Mouse (Mus musculus): Measurements from ENCODE around the gene Hsd17b14.

Gene Hsd17b14

DNA sequence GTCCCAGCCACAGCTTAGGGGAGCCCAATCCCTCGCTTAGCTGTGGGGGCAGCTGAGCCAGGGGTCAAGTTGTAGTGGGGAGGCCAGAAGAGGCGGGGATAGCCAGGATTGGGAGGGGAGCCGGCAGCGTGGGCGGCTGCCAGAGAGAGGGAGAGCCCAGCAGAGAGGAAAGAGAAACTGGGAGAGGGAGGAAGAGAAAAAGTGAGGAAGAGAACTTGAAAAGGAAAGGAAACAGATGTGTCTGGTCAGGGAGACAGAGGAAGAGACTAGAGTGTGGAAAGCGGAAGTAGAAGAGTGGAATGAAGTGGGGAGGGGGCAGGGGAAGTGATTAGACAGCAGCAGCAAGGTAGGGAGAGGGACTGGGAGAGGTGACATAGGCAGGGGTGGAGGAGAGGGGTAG is 25.2 kb upstream of the Hsd17b14 start:
- DNase-seq (ENCODE audit: low read depth, low spot score): no peak

- DNase-seq (ENCODE audit: low read depth, low spot score): no peak
Measured at GRCm38 (mm10) chr7:45530643-45531042, 24.1 kb upstream of the Hsd17b14 start.

DNA sequence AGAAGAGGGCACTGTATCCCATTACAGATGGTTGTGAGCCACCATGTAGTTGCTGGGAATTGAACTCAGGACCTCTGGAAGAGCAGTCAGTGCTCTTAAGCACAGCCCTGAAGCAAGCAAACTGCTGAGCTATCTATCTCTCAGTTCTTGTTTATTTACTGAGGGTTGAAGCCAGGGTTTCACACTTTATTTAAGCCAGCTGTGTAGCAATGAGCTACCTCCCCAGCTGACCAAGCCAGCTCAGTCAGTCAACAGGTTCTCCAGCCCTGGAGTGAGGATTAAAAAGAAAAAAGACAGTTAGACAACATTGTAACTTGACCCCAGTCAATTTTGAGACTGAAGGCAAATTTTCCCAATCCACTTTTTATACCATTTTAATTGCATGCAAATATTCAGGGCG is 19.0 kb upstream of the Hsd17b14 start:
- DNase-seq (ENCODE audit: low read depth, low spot score): no peak

- DNase-seq (ENCODE audit: low read depth, low spot score): no peak
Measured at GRCm38 (mm10) chr7:45537602-45538001, 17.1 kb upstream of the Hsd17b14 start.

DNA sequence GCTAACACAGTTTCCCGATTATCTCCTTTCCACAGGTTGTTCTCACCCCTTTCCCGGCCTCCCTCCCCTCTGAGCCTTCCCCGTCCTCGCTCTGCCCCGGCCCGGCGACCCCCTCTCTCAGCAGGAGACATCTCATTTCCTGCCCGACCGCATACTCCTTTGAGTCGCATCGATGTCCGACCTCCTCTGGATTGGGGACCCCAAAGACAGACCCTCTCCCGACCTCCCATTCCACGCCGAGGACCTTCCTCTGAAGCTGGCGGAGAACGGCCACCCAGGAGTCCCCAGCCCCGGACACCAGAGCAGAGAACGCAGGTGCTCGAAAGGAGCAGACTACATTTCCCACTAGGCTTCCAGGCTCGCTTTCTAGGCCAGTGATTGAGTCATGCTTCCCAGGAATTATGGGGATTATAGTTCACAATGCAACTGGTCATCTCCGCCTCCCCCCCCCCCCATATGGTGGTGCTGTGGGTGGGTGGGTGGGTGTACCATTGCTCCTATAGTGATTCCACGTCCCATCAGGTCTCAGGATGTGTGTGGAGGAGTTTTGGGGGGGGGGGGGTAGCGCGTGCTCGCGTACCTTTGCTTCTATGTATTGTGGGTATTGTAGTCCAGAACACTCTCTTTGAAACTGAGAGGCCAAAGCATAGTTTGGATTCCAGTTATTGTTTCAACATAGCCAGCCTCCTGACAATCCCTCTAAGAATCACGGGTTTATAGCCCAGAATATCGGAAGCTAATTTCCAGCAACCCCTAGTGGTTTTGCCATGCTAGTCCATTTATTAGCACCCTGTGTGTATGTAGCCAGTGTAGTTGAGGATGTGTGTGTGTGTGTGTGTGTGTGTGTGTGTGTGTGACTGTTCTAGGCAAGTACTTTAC is 16.3 kb upstream of the Hsd17b14 start:
- DNase-seq (ENCODE audit: low read depth, low spot score): no peak

DNA sequence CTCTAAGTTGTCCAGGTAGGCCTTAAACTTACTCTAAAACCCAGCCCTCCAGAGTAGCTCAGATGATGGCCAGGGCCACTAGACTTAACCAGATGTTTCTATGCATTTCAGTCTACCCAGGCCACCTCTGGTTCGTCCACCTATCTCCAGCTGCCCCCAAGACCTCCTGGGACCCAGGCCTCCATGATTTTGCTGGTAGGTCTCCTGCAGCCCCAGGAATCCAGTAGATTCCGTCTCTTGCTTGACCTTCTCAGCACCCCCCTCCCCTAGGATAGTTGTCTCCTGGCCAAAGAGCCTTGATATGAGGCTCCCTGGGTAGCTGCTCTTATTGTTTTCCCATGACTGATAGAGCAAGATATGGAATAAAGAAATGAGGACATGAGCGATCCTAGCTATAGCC is 15.6 kb upstream of the Hsd17b14 start:
- no peak for DNase-seq (ENCODE audit: low read depth, low spot score)

GRCm38 (mm10) chr7:45540213-45540612 is 14.5 kb upstream of the Hsd17b14 start:
- no peak for DNase-seq (ENCODE audit: low read depth, low spot score)

DNA sequence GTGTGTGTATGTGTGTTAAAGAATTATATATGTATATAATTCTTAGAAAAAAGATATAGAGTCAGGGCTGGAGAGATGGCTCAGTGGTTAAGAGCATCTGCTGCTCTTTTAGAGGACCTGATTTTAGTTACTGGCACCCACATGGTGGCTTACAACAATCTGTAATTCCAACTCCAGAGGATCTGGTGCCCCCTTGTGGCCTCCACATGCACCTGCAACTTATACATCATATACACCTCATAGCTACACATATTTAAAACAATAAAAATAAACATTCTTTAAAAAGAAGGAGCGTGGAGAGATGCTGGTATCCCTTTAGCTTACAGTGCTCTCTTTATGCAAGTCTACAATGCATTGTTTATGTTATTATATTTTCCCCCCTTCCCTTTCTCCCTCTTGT is 10.2 kb upstream of the Hsd17b14 start:
- DNase-seq (ENCODE audit: low read depth, low spot score): no peak

DNA sequence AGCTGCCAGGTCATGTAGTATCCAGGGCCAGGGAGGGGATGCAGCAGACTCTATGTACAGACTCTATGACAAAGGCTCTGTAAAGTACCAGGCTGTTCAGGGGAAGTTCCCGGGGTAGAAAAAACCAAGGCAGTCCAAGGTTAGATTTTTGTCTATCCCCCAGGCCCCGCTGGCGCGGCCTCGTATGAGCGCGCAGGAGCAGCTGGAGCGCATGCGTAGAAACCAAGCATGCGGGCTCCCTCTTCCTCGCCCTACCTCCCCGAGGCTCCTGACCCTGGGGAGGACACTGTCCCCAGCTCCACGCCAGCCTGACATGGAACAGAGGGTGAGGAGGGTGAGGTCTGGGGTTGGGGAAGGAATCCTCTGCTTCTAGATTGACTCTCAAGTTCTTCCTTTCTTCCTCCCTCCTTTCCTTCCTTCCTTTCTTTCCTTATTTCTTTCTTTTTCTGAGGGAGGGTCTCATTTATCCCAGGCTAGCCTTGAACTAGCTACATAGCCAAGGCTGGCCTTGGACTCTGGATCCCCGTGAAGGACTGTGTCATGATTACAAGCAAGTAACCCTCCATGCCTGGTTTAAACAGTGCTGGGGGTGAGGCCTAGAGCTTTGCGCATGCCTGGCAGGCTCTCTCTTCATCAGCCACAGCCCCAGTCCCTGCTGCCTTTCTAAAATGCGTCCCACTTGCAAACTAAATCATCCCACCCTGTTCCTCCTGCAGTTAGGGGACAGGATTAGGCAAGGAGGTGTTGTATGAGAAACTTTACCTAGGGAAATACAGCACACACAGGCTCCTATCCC is 4.9 kb upstream of the Hsd17b14 start:
- DNase-seq (ENCODE audit: low read depth, low spot score): no peak

GRCm38 (mm10) chr7:45550821-45551511 is 3.7 kb upstream of the Hsd17b14 start:
- DNase-seq (ENCODE audit: low read depth, low spot score): no peak

- DNase-seq (ENCODE audit: low read depth, low spot score): no peak
Measured at GRCm38 (mm10) chr7:45551512-45551883, 3.2 kb upstream of the Hsd17b14 start.

DNA sequence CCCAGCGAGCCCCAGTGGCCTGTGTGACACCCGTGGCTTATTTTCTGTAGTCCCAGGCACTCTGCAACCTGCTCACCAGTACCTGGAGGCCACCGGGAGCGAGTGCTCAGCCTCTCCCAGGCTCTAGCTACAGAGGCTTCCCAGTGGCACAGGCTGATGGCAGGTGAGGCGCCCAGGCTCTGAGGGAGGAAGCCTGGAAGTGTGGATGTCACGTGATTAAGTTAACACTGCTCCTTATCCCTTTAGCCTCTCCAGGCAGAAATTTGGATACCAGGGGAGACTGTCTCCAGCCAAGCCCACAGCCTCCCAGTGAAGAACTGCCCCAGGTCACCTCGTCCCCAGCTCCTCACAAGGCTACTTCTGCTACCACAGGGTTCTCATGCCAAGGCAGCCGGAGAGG is 1.2 kb upstream of the Hsd17b14 start:
- no peak for DNase-seq (ENCODE audit: low read depth, low spot score)

GRCm38 (mm10) chr7:45553990-45554389 is 703 bp upstream of the Hsd17b14 start:
- DNase-seq (ENCODE audit: low read depth, low spot score): no peak

GRCm38 (mm10) chr7:45555787-45556186 is 1.1 kb downstream of the Hsd17b14 start:
- peak; percentile 40 for DNase-seq (ENCODE audit: low read depth, low spot score)

GRCm38 (mm10) chr7:45558907-45559306 is 4.2 kb downstream of the Hsd17b14 start:
- no peak for DNase-seq (ENCODE audit: low read depth, low spot score)

- no peak for DNase-seq (ENCODE audit: low read depth, low spot score)
Measured at GRCm38 (mm10) chr7:45560241-45560640, 5.5 kb downstream of the Hsd17b14 start.

GRCm38 (mm10) chr7:45560843-45561623 is 6.3 kb downstream of the Hsd17b14 start:
- DNase-seq (ENCODE audit: low read depth, low spot score): peak; percentile 66

DNA sequence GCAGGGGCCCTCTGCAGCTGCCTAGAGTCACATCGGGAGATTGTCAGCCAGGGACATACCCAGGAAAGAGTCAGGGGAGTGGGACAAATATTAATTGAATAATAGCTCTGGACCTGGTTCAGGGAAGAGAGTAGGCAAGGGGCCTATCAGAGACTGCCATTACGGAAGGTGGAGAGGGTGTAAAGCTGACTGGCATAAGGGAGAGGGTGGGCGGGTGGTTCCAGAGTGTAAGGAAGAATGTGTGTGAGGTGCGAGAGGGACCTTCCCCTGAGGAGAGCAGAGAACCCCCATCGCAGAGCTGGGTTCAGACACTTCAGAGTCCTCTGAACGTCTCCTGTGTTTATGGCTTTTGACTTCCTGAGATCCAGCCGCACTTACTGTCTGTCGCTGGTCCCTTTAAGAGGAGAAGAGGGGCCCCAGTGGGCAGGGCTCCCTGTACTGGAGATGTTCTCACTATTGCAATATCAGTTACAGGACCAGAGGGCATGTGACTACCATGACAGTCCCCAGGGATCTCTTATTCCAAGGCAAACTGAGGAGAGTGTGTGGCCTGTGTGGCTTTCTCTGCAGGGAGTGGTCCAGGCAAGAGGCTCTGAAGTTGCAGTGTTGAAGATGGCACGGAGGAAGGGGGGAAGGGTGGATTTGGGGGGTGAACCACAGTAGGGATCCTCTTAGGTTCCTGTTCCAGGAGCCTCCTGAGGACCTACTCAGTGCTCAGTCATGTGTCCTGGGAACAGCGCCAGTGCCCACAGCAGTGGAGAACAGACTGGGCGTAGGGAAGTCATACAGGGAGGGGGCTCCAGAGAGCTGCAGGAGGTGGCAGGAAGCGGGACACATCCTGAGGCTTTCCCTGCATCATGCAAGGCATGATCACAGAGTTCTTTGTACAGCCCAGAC is 7.2 kb downstream of the Hsd17b14 start:
- DNase-seq (ENCODE audit: low read depth, low spot score): no peak

- DNase-seq (ENCODE audit: low read depth, low spot score): no peak
Measured at GRCm38 (mm10) chr7:45564811-45565210, 10.1 kb downstream of the Hsd17b14 start.

GRCm38 (mm10) chr7:45565446-45565845 is 10.8 kb downstream of the Hsd17b14 start:
- DNase-seq (ENCODE audit: low read depth, low spot score): no peak

Measured in c-Kit-negative CD71-positive TER-119-positive erythroid progenitor cells, embryonic 14.5 days (primary cell).